Mouse (Mus musculus) erythroid progenitor cell, adult 5-6 weeks (primary cell): ENCODE measurements around the gene Vmn2r75. TPM values are rescaled to one million over a fixed set of nuclear protein-coding genes. Genes with fewer than 3 reads are reported as not detected.
"Not testable (repeated sequence)": the region's sequence is repeated elsewhere in the genome, so short reads cannot be mapped to it uniquely, and the experiment has no call there.

Experiments
- ATAC-seq: replicated peaks from 2 replicates; pipeline ENCODE4 v1.8.0; 2016; ENCODE audit warnings: moderate number of reproducible peaks, mild to moderate bottlenecking, moderate TSS enrichment, inconsistent platforms; ENCODE audit not compliant: poor library complexity, low FRiP score, severe bottlenecking
- total RNA-seq, 2 experiments: library from RNA; stranded (forward) in 1 of 2; stranded (reverse) in 1 of 2; fragments of 150-400 nt in 1 of 2; fragments of 186-747, 209-891 nt in 1 of 2; gene quantifications; 2 replicates each; pipeline versions ENCODE4 v1.2.3 to v1.2.4; 2015 to 2017; ENCODE audit warnings: low replicate concordance in 2 of 2

Vmn2r75 gene
- total RNA-seq (2015; ENCODE audit: low replicate concordance) (not detected in 2 replicates), total RNA-seq (2017; ENCODE audit: low replicate concordance) (not detected in 2 replicates)

- ATAC-seq = not testable (repeated sequence)
Observed at GRCm38 (mm10) chr7:86171678-86172077, at the start of gene Vmn2r75. Vmn2r75 (minus strand) TSS chr7:86171778.

GRCm38 (mm10) chr7:86211345-86211744 lies 39.8 kb upstream of the Vmn2r75 start:
- no peak for ATAC-seq

Other genes with a start within 250 kb of the Vmn2r75 start
- not detected in 2 replicates for gene Vmn2r74, start 210.1 kb downstream of the Vmn2r75 start, total RNA-seq (2015; ENCODE audit: low replicate concordance)
- not detected in 2 replicates for gene Vmn2r74, start 210.1 kb downstream of the Vmn2r75 start, total RNA-seq (2017; ENCODE audit: low replicate concordance)
- gene Vmn2r76, start 74.5 kb upstream of the Vmn2r75 start, total RNA-seq (2015; ENCODE audit: low replicate concordance) = not detected in 2 replicates
- gene Vmn2r76, start 74.5 kb upstream of the Vmn2r75 start, total RNA-seq (2017; ENCODE audit: low replicate concordance) = not detected in 2 replicates
- not detected in 2 replicates for gene Olfr310, start 105.4 kb upstream of the Vmn2r75 start, total RNA-seq (2015; ENCODE audit: low replicate concordance)
- gene Olfr310, start 105.4 kb upstream of the Vmn2r75 start, total RNA-seq (2017; ENCODE audit: low replicate concordance) = not detected in 2 replicates
- not detected in 2 replicates for gene Olfr309, start 141.9 kb upstream of the Vmn2r75 start, total RNA-seq (2015; ENCODE audit: low replicate concordance)
- gene Olfr309, start 141.9 kb upstream of the Vmn2r75 start, total RNA-seq (2017; ENCODE audit: low replicate concordance) = not detected in 2 replicates
- gene Olfr308, start 153.9 kb upstream of the Vmn2r75 start, total RNA-seq (2015; ENCODE audit: low replicate concordance) = not detected in 2 replicates
- not detected in 2 replicates for gene Olfr308, start 153.9 kb upstream of the Vmn2r75 start, total RNA-seq (2017; ENCODE audit: low replicate concordance)
- not detected in 2 replicates for gene Olfr307, start 165.8 kb upstream of the Vmn2r75 start, total RNA-seq (2015; ENCODE audit: low replicate concordance)
- gene Olfr307, start 165.8 kb upstream of the Vmn2r75 start, total RNA-seq (2017; ENCODE audit: low replicate concordance) = not detected in 2 replicates
- not detected in 2 replicates for gene Olfr305, start 195.2 kb upstream of the Vmn2r75 start, total RNA-seq (2015; ENCODE audit: low replicate concordance)
- not detected in 2 replicates for gene Olfr305, start 195.2 kb upstream of the Vmn2r75 start, total RNA-seq (2017; ENCODE audit: low replicate concordance)
- gene Olfr304, start 214.9 kb upstream of the Vmn2r75 start, total RNA-seq (2015; ENCODE audit: low replicate concordance) = not detected in 2 replicates
- not detected in 2 replicates for gene Olfr304, start 214.9 kb upstream of the Vmn2r75 start, total RNA-seq (2017; ENCODE audit: low replicate concordance)
- gene Olfr303, start 226.0 kb upstream of the Vmn2r75 start, total RNA-seq (2015; ENCODE audit: low replicate concordance) = not detected in 2 replicates
- gene Olfr303, start 226.0 kb upstream of the Vmn2r75 start, total RNA-seq (2017; ENCODE audit: low replicate concordance) = not detected in 2 replicates
- gene Olfr301, start 232.1 kb upstream of the Vmn2r75 start, total RNA-seq (2015; ENCODE audit: low replicate concordance) = not detected in 2 replicates
- not detected in 2 replicates for gene Olfr301, start 232.1 kb upstream of the Vmn2r75 start, total RNA-seq (2017; ENCODE audit: low replicate concordance)